Mouse (Mus musculus) midbrain, embryonic 15.5 days (tissue): Measurements from ENCODE around the gene Spata5. TPM values are rescaled to one million over a fixed set of nuclear protein-coding genes. Genes with fewer than 3 reads are reported as not detected.
A peak's percentile ranks its signal among the peaks of the same experiment; 100 is the strongest.

Source experiments
- ATAC-seq: fragments of 200-750 bp; cut with Nextera tagmentation; replicated peaks from 2 replicates; pipeline ENCODE4 v1.8.0; 2017; ENCODE audit warnings: moderate TSS enrichment
- H3K27ac ChIP-seq: fragments of 300-500 bp; sonication (generic); 2 replicates; pipeline ENCODE4 v1.5.1; 2015; ENCODE audit warnings: mild to moderate bottlenecking, inconsistent platforms
- H3K27me3 ChIP-seq: fragments of 300-500 bp; sonication (generic); replicated peaks from 2 replicates; pipeline ENCODE4 v1.6.1; 2015; ENCODE audit warnings: inconsistent platforms
- H3K36me3 ChIP-seq: fragments of 300-500 bp; sonication (generic); replicated peaks from 2 replicates; pipeline ENCODE4 v1.6.1; 2015; ENCODE audit warnings: inconsistent platforms
- H3K4me1 ChIP-seq: fragments of 300-500 bp; sonication (generic); 2 replicates; pipeline ENCODE4 v1.6.1; 2015; ENCODE audit warnings: inconsistent platforms
- H3K4me2 ChIP-seq: fragments of 300-500 bp; sonication (generic); 2 replicates; pipeline ENCODE4 v1.6.1; 2015; ENCODE audit warnings: inconsistent platforms, mild to moderate bottlenecking, moderate library complexity
- H3K4me3 ChIP-seq: fragments of 300-500 bp; sonication (generic); 2 replicates; pipeline ENCODE4 v1.5.1; 2015; ENCODE audit warnings: mild to moderate bottlenecking, inconsistent platforms
- H3K9ac ChIP-seq: fragments of 300-500 bp; sonication (generic); 2 replicates; pipeline ENCODE4 v1.6.1; 2015; ENCODE audit warnings: mild to moderate bottlenecking, inconsistent platforms
- H3K9me3 ChIP-seq: fragments of 300-500 bp; sonication (generic); 2 replicates; pipeline ENCODE4 v1.6.1; 2016; ENCODE audit warnings: inconsistent platforms
- WGBS: fragments of 180-500 bp; shearing (Covaris S2); methylation state at CpG from one replicate; pipeline ENCODE4 v1.1.7; 2015; ENCODE audit warnings: mixed read lengths; 5-methylcytosine and 5-hydroxymethylcytosine counted together
- polyA plus RNA-seq: library from polyadenylated mRNA; unstranded; fragments of >200 nt; fragmentation: Nextera tagmentation; extraction: Ambion mirVana; gene quantifications from 2 replicates; pipeline ENCODE4 v1.2.1, GENCODE M21; 2015

Spata5 gene
- polyA plus RNA-seq, 1 experiment from 2014 or later = 36.2 TPM

GRCm38 (mm10) chr3:37398661-37399395 is 20.9 kb upstream of the Spata5 start:
- Histone ChIP-seq H3K4me2 (no peak overlapping the region), H3K27me3 (no peaks in the 10 kb centered on the region), H3K9me3 (no peaks in the 10 kb centered on the region), H3K4me1 (no peaks in the 10 kb centered on the region), H3K36me3 (no peaks in the 10 kb centered on the region), H3K4me3 (no peak overlapping the region), H3K9ac (no peak overlapping the region), H3K27ac (no peak overlapping the region)
- no peak for ATAC-seq
- 85% methylated on average over 7 of the region's 7 CpGs for WGBS

- ATAC-seq = no peak
- Histone ChIP-seq H3K9ac (no peak overlapping the region), H3K27me3 (no peaks in the 10 kb centered on the region), H3K36me3 (no peaks in the 10 kb centered on the region), H3K27ac (no peak overlapping the region), H3K4me3 (no peak overlapping the region), H3K4me2 (no peak overlapping the region), H3K4me1 (no peaks in the 10 kb centered on the region), H3K9me3 (no peaks in the 10 kb centered on the region)
- WGBS = 83% methylated on average over 11 of the region's 11 CpGs
These were observed 17.7 kb upstream of the Spata5 start for GRCm38 (mm10) chr3:37401729-37402610.

DNA sequence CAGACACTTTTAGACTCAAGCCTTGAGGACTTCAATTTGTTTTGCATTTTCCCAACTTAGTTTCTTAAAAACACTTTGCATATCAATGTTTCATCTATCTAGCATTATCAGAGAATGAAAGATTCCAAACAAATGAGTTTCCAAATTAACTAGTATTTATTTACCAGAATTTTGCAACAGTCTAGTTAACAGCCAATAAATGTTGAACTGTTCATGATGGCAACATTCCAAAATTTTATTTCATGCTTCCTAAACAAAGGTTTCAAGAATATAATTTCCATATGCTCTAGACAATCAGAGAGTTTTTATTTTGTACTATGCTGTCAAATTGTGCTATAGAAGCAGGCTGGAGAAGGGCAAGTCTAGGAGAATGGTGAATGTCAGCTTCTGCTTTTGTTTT is 12.1 kb upstream of the Spata5 start:
- ATAC-seq = no peak
- no peak overlapping the region for H3K4me2 ChIP-seq
- no peaks in the 10 kb centered on the region for H3K9me3 ChIP-seq
- H3K4me3 ChIP-seq = no peak overlapping the region
- no peaks in the 10 kb centered on the region for H3K4me1 ChIP-seq
- H3K27ac ChIP-seq = no peak overlapping the region
- no peaks in the 10 kb centered on the region for H3K27me3 ChIP-seq
- H3K36me3 ChIP-seq = no peaks in the 10 kb centered on the region
- H3K9ac ChIP-seq = no peak overlapping the region

DNA sequence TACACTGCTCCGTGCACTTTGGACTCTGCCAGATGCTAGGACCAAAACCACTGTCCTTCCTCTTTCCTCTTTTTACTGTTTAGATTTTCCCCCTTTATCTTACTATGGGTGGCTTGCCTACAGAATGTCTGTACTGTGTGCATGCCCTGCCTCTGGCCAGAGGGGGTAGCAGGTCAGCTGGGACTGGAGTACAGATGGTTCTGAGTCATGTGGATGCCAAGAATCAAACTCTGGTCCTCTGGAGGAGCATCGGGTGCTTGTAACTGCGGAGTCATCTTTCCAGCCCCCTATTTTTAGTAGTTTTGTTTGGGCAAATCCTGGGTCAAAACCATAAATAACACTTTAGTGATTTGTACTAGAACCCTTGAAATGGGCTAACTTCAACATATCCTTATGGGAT is 6.2 kb upstream of the Spata5 start:
- no peak overlapping the region for H3K27ac ChIP-seq
- H3K4me2 ChIP-seq = no peak overlapping the region
- no peak overlapping the region for H3K9ac ChIP-seq
- H3K4me1 ChIP-seq = peaks cover 2% of the 10 kb centered on the region
- H3K27me3 ChIP-seq = no peaks in the 10 kb centered on the region
- ATAC-seq = no peak
- H3K36me3 ChIP-seq = no peaks in the 10 kb centered on the region
- WGBS = 95% methylated on average over 3 of the region's 3 CpGs
- H3K9me3 ChIP-seq = no peaks in the 10 kb centered on the region
- no peak overlapping the region for H3K4me3 ChIP-seq

DNA sequence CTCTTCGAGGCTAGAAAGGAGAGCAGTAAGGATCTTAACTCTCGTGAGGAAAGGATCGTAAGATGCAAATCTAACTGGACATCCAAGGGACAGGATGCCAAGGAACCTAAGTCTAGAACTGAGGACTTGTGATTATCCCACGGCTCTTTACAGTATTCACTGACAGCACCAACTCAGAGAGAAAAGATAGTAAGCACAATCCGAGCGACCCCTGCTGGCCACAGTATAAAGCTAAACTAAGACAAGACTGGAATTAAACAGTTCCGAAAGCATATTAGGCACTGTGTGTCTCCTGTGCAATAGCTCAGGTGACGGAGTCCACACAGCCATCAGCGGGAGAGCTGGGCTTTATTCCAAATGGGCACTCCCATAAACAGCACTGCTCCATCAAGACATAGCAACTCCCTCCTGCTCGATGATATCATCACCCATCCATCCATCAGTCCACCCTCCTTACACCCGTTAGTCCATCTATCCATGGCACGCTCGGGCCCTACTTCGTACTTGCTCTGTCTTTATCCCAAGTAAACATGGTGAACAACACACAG is 5.2 kb upstream of the Spata5 start:
- Histone ChIP-seq H3K27ac (no peak overlapping the region), H3K36me3 (no peaks in the 10 kb centered on the region), H3K4me1 (peaks cover 7% of the 10 kb centered on the region), H3K4me3 (no peak overlapping the region), H3K9me3 (no peaks in the 10 kb centered on the region), H3K9ac (no peak overlapping the region), H3K4me2 (no peak overlapping the region), H3K27me3 (no peaks in the 10 kb centered on the region)
- ATAC-seq = no peak
- 55% methylated on average over 14 of the region's 14 CpGs for WGBS

- Histone ChIP-seq H3K9me3 (no peaks in the 10 kb centered on the region), H3K36me3 (no peaks in the 10 kb centered on the region), H3K4me2 (peak overlapping the region; percentile 57), H3K9ac (peak overlapping the region; percentile 72), H3K27ac (no peak overlapping the region), H3K4me1 (peaks cover 21% of the 10 kb centered on the region), H3K4me3 (peak overlapping the region; percentile 63), H3K27me3 (no peaks in the 10 kb centered on the region)
- no peak for ATAC-seq
- WGBS = 73% methylated on average over 5 of the region's 5 CpGs
These were observed 1.4 kb upstream of the Spata5 start for GRCm38 (mm10) chr3:37418341-37418740.

DNA sequence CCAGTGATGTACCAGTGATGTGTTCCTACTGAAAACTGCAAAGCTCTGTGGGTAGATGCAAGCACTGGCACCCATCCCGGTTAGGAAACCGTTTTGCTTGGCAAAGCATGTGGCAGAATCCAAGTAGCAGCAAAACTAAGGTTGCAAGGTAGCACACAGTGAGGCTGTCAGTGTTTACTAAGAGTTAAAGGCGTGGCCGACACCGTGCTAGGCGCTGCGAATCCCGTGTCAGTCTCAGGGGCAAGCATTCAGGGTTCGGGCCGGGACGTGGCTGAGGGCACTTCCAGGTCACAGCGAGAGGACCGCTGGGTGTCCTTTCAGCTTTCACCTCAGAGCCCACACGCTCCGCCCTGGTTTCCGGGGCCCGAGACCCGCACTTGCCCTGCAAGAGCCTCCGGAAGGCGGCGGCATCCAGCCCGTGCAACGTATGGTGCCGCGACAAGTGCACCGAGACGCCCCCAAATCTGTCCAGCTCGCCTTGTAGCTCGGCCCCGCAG is 687 bp upstream of the Spata5 start:
- H3K36me3 ChIP-seq = no peaks in the 10 kb centered on the region
- peak overlapping the region; percentile 90 for H3K27ac ChIP-seq
- no peaks in the 10 kb centered on the region for H3K9me3 ChIP-seq
- H3K4me3 ChIP-seq = peak overlapping the region; percentile 63
- peaks cover 21% of the 10 kb centered on the region for H3K4me1 ChIP-seq
- H3K9ac ChIP-seq = peak overlapping the region; percentile 72
- no peak for ATAC-seq
- no peaks in the 10 kb centered on the region for H3K27me3 ChIP-seq
- H3K4me2 ChIP-seq = peak overlapping the region; percentile 57
- WGBS = under 1% methylated on average over 30 of the region's 30 CpGs

- Histone ChIP-seq H3K4me1 (peaks cover 21% of the 10 kb centered on the region), H3K27me3 (no peaks in the 10 kb centered on the region), H3K36me3 (no peaks in the 10 kb centered on the region; the same call in 1 of the 2 replicates), H3K4me2 (peak within 1 kb of the TSS; percentile 93), H3K9ac (peak within 1 kb of the TSS; percentile 72), H3K27ac (peak within 1 kb of the TSS; percentile 90), H3K9me3 (no peaks in the 10 kb centered on the region), H3K4me3 (peak within 1 kb of the TSS; percentile 63)
- WGBS = 0% methylated on average over 49 of the region's 50 CpGs
- peak; percentile 91 for ATAC-seq
These were observed 376 bp downstream of the Spata5 start, which contains the start of gene Nudt6 for GRCm38 (mm10) chr3:37420072-37420471. TSS of gene Nudt6 (minus strand) at chr3:37420211.

DNA sequence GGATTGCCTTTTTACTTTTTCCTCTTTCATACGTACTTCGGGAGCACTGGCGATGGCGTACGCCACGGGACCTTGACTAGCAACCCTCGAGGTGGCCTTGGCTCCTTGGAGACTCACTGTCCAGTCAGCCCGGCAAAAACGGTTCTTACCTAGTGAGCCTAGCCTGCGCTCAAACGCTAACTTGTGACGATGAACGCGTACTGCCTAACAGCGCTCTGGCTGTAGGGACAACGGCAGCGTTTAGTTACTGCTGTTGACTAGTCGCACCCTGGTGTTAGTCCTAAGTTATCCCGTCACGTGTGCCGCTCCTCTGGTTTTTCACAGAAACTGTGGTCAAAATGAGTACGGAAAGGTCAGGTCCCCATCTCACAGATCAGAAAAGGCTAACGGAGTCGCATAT is 945 bp downstream of the Spata5 start:
- no peak for ATAC-seq
- peaks cover 21% of the 10 kb centered on the region for H3K4me1 ChIP-seq
- peak overlapping the region; percentile 47 for H3K9ac ChIP-seq
- H3K27me3 ChIP-seq = no peaks in the 10 kb centered on the region
- WGBS = under 1% methylated on average over 24 of the region's 24 CpGs
- no peaks in the 10 kb centered on the region for H3K9me3 ChIP-seq
- peak overlapping the region; percentile 93 for H3K4me2 ChIP-seq
- peak overlapping the region; percentile 63 for H3K4me3 ChIP-seq
- H3K27ac ChIP-seq = peak overlapping the region; percentile 82
- peaks cover 4% of the 10 kb centered on the region; the same call in 1 of the 2 replicates for H3K36me3 ChIP-seq

- peaks cover 4% of the 10 kb centered on the region; the same call in 1 of the 2 replicates for H3K36me3 ChIP-seq
- no peak overlapping the region for H3K27ac ChIP-seq
- H3K4me3 ChIP-seq = peak overlapping the region; percentile 63
- 9% methylated on average over 3 of the region's 3 CpGs for WGBS
- H3K27me3 ChIP-seq = no peaks in the 10 kb centered on the region
- H3K4me1 ChIP-seq = peaks cover 21% of the 10 kb centered on the region
- peak overlapping the region; percentile 47 for H3K9ac ChIP-seq
- no peak for ATAC-seq
- H3K4me2 ChIP-seq = peak overlapping the region; percentile 93
- H3K9me3 ChIP-seq = no peaks in the 10 kb centered on the region
These were observed 1.5 kb downstream of the Spata5 start for GRCm38 (mm10) chr3:37421179-37421578.

GRCm38 (mm10) chr3:37426069-37426468 is 6.4 kb downstream of the Spata5 start:
- H3K27ac ChIP-seq = no peak overlapping the region
- no peak overlapping the region for H3K4me2 ChIP-seq
- WGBS = 98% methylated on average over 3 of the region's 3 CpGs
- H3K9ac ChIP-seq = no peak overlapping the region
- peaks cover 8% of the 10 kb centered on the region; the same call in 1 of the 2 replicates for H3K36me3 ChIP-seq
- H3K4me3 ChIP-seq = no peak overlapping the region
- peaks cover 10% of the 10 kb centered on the region for H3K4me1 ChIP-seq
- no peaks in the 10 kb centered on the region for H3K9me3 ChIP-seq
- no peak for ATAC-seq
- no peaks in the 10 kb centered on the region for H3K27me3 ChIP-seq

DNA sequence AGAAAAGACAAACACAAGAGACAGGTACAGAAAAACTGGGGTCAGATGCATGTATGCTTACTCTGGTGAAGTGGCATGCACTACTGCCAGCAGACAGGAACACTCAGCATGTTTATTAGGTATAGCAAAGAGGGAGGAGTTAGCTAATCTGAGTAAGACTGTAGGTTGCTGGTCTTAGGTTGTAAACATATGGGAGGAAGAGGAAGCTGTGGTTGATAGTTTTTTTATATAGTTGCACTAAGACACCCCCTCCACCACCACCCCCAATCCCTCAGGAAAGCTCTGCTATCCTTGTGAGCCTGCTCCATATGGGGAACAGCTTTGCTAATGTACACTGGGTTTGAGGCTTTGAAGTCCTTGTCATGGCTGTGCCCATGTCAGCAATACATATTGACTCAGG is 10.7 kb downstream of the Spata5 start:
- Histone ChIP-seq H3K36me3 (peaks cover 7% of the 10 kb centered on the region; the same call in 1 of the 2 replicates), H3K27me3 (no peaks in the 10 kb centered on the region), H3K4me2 (no peak overlapping the region), H3K9me3 (no peaks in the 10 kb centered on the region), H3K4me1 (no peaks in the 10 kb centered on the region), H3K9ac (no peak overlapping the region), H3K4me3 (no peak overlapping the region), H3K27ac (no peak overlapping the region)
- ATAC-seq = no peak
